Mouse (Mus musculus) gastrocnemius, postnatal 14 days (tissue): ENCODE measurements around the gene Ppp1r12a. TPM values are rescaled to one million over a fixed set of nuclear protein-coding genes. Genes with fewer than 3 reads are reported as not detected.

Experiments
- DNase-seq: peaks from one replicate; pipeline ENCODE4 v3.0.0; 2021; ENCODE audit warnings: mixed read lengths
- intact Hi-C: fragments of 180-260 bp; cut with DNase I; formaldehyde crosslinking; loops from one replicate; pipeline ENCODE4 v1.15.1; 2025; ENCODE audit warnings: low total_unique reads
- total RNA-seq, 2 experiments: library from RNA; stranded (reverse); gene quantifications; 2 replicates each; pipeline ENCODE4 v1.2.3; 2021

Gene Ppp1r12a
- total RNA-seq, 2 experiments from 2014 or later: 34.2 to 35.4 TPM

- DNase-seq: no peak
- intact Hi-C loops: no loop called here
Observed at GRCm38 (mm10) chr10:108283418-108283817, 121.4 kb downstream of the Ppp1r12a start.

GRCm38 (mm10) chr10:108283837-108284236 lies 121.8 kb downstream of the Ppp1r12a start:
- DNase-seq: no peak
- intact Hi-C loops: no loop called here

GRCm38 (mm10) chr10:108284445-108284844 lies 122.5 kb downstream of the Ppp1r12a start:
- DNase-seq: no peak
- intact Hi-C loops: no loop called here

GRCm38 (mm10) chr10:108284977-108285376 lies 123.0 kb downstream of the Ppp1r12a start:
- DNase-seq: no peak
- intact Hi-C loops: no loop called here

- no peak for DNase-seq
- intact Hi-C loops: no loop called here
Observed at GRCm38 (mm10) chr10:108286658-108287437, 124.9 kb downstream of the Ppp1r12a start.

GRCm38 (mm10) chr10:108287438-108287801 lies 125.4 kb downstream of the Ppp1r12a start:
- no peak for DNase-seq
- intact Hi-C loops: no loop called here

- no peak for DNase-seq
- intact Hi-C loops: no loop called here
Observed at GRCm38 (mm10) chr10:108290046-108290445, 128.1 kb downstream of the Ppp1r12a start.

GRCm38 (mm10) chr10:108291688-108292471 lies 129.9 kb downstream of the Ppp1r12a start:
- intact Hi-C loops: no loop called here
- no peak for DNase-seq

GRCm38 (mm10) chr10:108292651-108293050 lies 130.7 kb downstream of the Ppp1r12a start:
- no peak for DNase-seq
- intact Hi-C loops: no loop called here

- intact Hi-C loops: no loop called here
- no peak for DNase-seq
Observed at GRCm38 (mm10) chr10:108293620-108294195, 131.7 kb downstream of the Ppp1r12a start.

- intact Hi-C loops: loop anchor here (5.0 kb wide), 1 partner anchor 243 kb away; no protein-coding TSS in a partner anchor
- DNase-seq: no peak
Observed at GRCm38 (mm10) chr10:108294766-108295165, 132.8 kb downstream of the Ppp1r12a start.

- DNase-seq: no peak
- intact Hi-C loops: loop anchor here (5.0 kb wide), 1 partner anchor 241 kb away; no protein-coding TSS in a partner anchor
Observed at GRCm38 (mm10) chr10:108296446-108296845, 134.5 kb downstream of the Ppp1r12a start.

GRCm38 (mm10) chr10:108298261-108298660 lies 136.3 kb downstream of the Ppp1r12a start:
- no peak for DNase-seq
- intact Hi-C loops: loop anchor here (5.0 kb wide), 1 partner anchor 239 kb away; no protein-coding TSS in a partner anchor

- DNase-seq: no peak
- intact Hi-C loops: loop anchor here (5.0 kb wide), 1 partner anchor 238 kb away; no protein-coding TSS in a partner anchor
Observed at GRCm38 (mm10) chr10:108298841-108299545, 137.0 kb downstream of the Ppp1r12a start.

- DNase-seq: no peak
- intact Hi-C loops: loop anchor here (5.0 kb wide), 2 partner anchors 137 to 237 kb away; no protein-coding TSS in a partner anchor
Observed at GRCm38 (mm10) chr10:108299828-108300227, 137.8 kb downstream of the Ppp1r12a start.

GRCm38 (mm10) chr10:108300843-108301242 lies 138.8 kb downstream of the Ppp1r12a start:
- peak; percentile 70 for DNase-seq
- intact Hi-C loops: loop anchor here (5.0 kb wide), 1 partner anchor 136 kb away; no protein-coding TSS in a partner anchor

- intact Hi-C loops: no loop called here
- no peak for DNase-seq
Observed at GRCm38 (mm10) chr10:108307772-108308171, 145.8 kb downstream of the Ppp1r12a start.

GRCm38 (mm10) chr10:108310195-108310594 lies 148.2 kb downstream of the Ppp1r12a start:
- intact Hi-C loops: no loop called here
- DNase-seq: no peak

GRCm38 (mm10) chr10:108311396-108311795 lies 149.4 kb downstream of the Ppp1r12a start:
- intact Hi-C loops: no loop called here
- no peak for DNase-seq
